Mouse (Mus musculus): ENCODE measurements around the gene Tmprss11d. TPM values are rescaled to one million over a fixed set of nuclear protein-coding genes. Genes with fewer than 3 reads are reported as not detected.

Tmprss11d gene
- not detected in 2 replicates for polyA plus RNA-seq (2011; ENCODE audit: insufficient read depth, insufficient read length, low replicate concordance, missing spikeins)

DNA sequence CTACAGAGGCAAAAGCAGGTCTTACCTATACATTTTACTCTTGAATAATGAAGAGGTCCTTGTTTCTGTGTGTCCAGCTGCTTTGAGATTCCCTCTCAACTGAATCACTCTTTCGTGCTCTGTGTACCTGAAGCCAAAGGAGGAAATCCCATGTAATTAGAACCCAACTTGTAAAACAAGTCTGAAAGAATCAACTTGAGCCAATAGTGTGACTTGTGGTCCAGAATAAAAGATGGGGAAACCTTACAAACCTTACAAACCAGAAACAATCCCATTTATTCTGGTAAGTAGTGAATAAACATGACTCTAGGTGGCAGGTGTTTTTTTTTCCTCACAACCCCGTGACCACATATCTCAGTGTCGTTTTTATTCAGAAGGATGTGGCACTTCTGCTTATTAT is at the start of gene Tmprss11d:
TSS of gene Tmprss11d (minus strand) at position 101 of the 400 bp plus-strand sequence.
- H3K4me1 ChIP-seq (ENCODE audit: control insufficient read depth, insufficient read depth, low read length), result no peaks in the 10 kb centered on the region
- no peak within 1 kb of the TSS for H3K4me3 ChIP-seq (replicated peaks; ENCODE audit: control insufficient read depth, low read depth, low read length)
- WGBS, result 65% methylated on average over 3 of the region's 3 CpGs
- TF ChIP-seq CTCF (IDR thresholded peaks at IDR 0.05; ENCODE audit: control insufficient read depth, insufficient read depth, low read length), result no peak
- TF ChIP-seq POLR2A (IDR thresholded peaks at IDR 0.05; ENCODE audit: borderline replicate concordance, control insufficient read depth, low read depth, low read length), result no peak
- H3K27ac ChIP-seq (ENCODE audit: control insufficient read depth, insufficient read depth, low read depth, low read length, poor library complexity), result no peak within 1 kb of the TSS

DNA sequence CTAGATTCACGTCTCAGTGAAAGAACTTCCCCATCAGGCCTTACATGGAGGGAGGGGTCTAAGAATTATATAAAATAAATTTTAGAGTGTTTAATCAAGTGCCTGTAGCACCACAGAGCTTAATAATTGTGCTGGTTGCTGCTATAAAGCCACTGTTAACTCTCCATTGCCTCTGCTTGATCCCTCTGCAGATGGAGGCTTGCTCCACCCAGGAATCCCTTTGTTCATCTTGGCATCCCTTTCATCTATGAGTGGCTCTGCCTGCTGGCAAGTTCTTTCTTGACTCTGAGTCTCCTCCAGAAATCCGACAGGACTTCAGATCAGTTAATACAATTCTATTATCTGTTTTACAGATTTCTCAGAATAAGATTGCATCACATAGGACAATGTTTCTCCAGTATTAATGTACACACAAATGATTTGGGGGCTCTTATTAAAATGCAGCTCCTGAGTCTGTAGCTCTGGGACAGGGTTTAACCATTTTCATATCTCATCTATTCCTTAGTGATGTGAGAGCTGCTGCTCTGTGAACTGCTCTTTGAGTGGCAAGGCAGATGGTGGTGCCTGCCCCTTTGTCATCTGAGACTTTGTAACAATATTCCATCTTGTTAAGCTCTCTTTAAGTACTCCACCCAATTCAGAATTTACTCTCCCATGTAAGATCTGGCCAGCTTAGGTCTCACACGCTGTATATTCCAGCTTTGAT is 48.3 kb upstream of the Tmprss11d start:
- 53% methylated on average over 3 of the region's 3 CpGs for WGBS
- Histone ChIP-seq H3K4me1 (ENCODE audit: control insufficient read depth, insufficient read depth, low read length) (no peaks in the 10 kb centered on the region), H3K4me3 (replicated peaks; ENCODE audit: control insufficient read depth, low read depth, low read length) (no peak overlapping the region), H3K27ac (ENCODE audit: control insufficient read depth, insufficient read depth, low read depth, low read length, poor library complexity) (no peak overlapping the region)
- no peak for TF ChIP-seq CTCF (IDR thresholded peaks at IDR 0.05; ENCODE audit: control insufficient read depth, insufficient read depth, low read length)
- TF ChIP-seq POLR2A (IDR thresholded peaks at IDR 0.05; ENCODE audit: borderline replicate concordance, control insufficient read depth, low read depth, low read length), result no peak

DNA sequence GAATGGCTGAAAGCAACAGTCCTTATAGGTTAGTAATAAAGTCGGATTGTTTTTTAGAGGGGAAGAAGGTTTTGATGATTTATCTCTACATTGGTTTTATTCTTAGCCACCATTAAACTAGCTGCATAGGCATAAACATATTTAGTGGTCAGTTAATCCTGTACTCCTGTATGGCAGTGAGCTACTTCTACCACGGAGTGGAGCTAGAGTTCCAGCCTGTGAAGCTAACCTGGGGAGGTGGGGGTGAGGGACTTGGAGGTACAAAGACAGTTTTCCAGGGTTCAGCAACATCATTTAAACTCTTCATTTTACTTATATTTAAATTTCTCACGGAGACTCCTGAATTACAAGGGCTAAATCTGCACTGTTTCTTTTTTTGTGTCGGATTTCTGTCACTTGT is 46.3 kb upstream of the Tmprss11d start:
- Histone ChIP-seq H3K4me3 (replicated peaks; ENCODE audit: control insufficient read depth, low read depth, low read length) (no peak overlapping the region), H3K27ac (ENCODE audit: control insufficient read depth, insufficient read depth, low read depth, low read length, poor library complexity) (no peak overlapping the region), H3K4me1 (ENCODE audit: control insufficient read depth, insufficient read depth, low read length) (no peaks in the 10 kb centered on the region)
- TF ChIP-seq POLR2A (IDR thresholded peaks at IDR 0.05; ENCODE audit: borderline replicate concordance, control insufficient read depth, low read depth, low read length) (no peak), CTCF (IDR thresholded peaks at IDR 0.05; ENCODE audit: control insufficient read depth, insufficient read depth, low read length) (no peak)
- 25% methylated on average over 4 of the region's 4 CpGs for whole genome bisulfite sequencing

DNA sequence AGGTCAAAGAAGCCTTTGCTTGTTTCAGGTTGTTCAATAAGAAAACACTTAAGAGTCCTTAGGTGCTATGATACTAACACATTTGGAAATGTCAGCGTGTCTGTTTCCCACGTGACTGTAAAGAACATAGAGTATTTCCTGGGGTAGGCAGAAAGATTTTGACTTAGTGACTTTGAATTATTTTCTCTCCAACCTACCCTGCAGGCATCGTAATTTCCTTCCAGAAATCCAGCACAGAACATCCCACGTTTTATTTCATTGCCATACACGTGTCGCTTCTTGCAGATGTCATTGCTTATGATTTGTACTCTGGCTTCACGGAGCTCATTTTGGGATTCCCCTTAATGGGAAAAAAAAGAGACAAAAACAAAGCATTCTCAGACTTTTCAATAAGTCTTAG is 41.1 kb upstream of the Tmprss11d start:
- H3K4me1 ChIP-seq (ENCODE audit: control insufficient read depth, insufficient read depth, low read length), result no peaks in the 10 kb centered on the region
- no peak overlapping the region for H3K27ac ChIP-seq (ENCODE audit: control insufficient read depth, insufficient read depth, low read depth, low read length, poor library complexity)

DNA sequence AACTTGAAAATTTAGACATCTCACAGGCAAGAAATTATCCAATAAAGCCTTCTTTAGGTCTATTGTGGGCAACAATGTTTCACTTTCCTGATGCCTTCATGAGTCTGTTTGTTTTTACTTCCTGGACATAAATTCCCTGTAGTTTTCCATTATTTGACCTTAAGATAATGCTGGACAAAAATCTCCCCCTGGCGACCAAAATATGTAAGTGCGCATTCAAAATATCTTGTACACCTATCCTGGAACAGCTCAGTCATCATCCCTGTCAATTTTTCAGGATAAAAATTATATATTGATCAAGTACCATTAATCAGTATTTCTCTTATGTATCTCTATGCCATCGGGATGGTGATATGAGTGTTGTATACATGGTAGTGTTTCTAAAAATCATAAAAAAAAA is 37.6 kb upstream of the Tmprss11d start:
- Histone ChIP-seq H3K27ac (ENCODE audit: control insufficient read depth, insufficient read depth, low read depth, low read length, poor library complexity) (no peak overlapping the region), H3K4me3 (replicated peaks; ENCODE audit: control insufficient read depth, low read depth, low read length) (no peak overlapping the region), H3K4me1 (ENCODE audit: control insufficient read depth, insufficient read depth, low read length) (no peaks in the 10 kb centered on the region)
- 28% methylated on average over 3 of the region's 3 CpGs for WGBS
- TF ChIP-seq CTCF (IDR thresholded peaks at IDR 0.05; ENCODE audit: control insufficient read depth, insufficient read depth, low read length), result no peak
- no peak for TF ChIP-seq POLR2A (IDR thresholded peaks at IDR 0.05; ENCODE audit: borderline replicate concordance, control insufficient read depth, low read depth, low read length)

More for the DNA sequence above, 41.1 kb upstream of the Tmprss11d start:
- TF ChIP-seq CTCF (IDR thresholded peaks at IDR 0.05; ENCODE audit: control insufficient read depth, insufficient read depth, low read length) (no peak), POLR2A (IDR thresholded peaks at IDR 0.05; ENCODE audit: borderline replicate concordance, control insufficient read depth, low read depth, low read length) (no peak)
- WGBS, result 75% methylated on average over 7 of the region's 7 CpGs
- H3K4me3 ChIP-seq (replicated peaks; ENCODE audit: control insufficient read depth, low read depth, low read length), result no peak overlapping the region

DNA sequence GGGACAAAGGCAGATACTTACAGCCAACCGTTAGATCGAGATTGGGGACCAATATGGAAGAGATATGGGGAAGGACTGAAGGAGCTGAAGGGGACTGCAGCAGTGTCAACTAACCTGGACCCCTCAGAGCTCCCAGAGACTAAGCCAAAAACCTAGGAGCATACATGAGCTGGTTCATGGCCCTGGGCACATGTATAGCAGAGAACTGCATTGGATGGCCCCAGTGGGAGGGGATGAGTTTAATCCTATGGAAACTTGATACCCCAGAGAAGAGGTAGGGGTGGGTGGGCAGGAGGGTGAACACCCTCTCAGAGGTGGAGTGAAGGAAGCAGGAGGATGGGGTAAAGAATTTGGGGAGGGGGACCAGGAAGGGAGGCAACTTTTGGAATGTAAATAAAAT is 34.7 kb upstream of the Tmprss11d start:
- no peaks in the 10 kb centered on the region for H3K4me1 ChIP-seq (ENCODE audit: control insufficient read depth, insufficient read depth, low read length)
- no peak overlapping the region for H3K27ac ChIP-seq (ENCODE audit: control insufficient read depth, insufficient read depth, low read depth, low read length, poor library complexity)
- WGBS, result 73% methylated on average over 2 of the region's 2 CpGs
- no peak for TF ChIP-seq CTCF (IDR thresholded peaks at IDR 0.05; ENCODE audit: control insufficient read depth, insufficient read depth, low read length)
- no peak for TF ChIP-seq POLR2A (IDR thresholded peaks at IDR 0.05; ENCODE audit: borderline replicate concordance, control insufficient read depth, low read depth, low read length)
- no peak overlapping the region for H3K4me3 ChIP-seq (replicated peaks; ENCODE audit: control insufficient read depth, low read depth, low read length)

DNA sequence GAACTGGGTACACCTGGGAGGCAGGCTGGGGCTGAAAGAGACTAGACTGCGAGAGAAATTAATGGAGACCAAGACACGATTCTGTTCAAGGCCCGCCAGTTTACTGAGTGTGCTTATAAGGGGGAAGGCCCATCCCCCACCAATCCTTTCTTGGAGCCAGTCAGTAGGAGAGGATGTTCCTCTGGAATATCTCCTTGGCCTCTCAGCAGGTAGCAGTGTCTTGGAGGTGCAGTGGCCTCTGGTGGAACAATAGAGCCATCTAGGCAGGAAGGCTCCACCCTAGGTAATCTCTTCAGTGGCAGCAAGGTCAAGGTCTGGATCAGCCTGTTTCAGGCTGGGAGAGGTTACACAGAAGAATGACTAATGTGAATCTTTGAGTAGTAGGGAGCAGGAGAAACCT is 34.0 kb upstream of the Tmprss11d start:
- Histone ChIP-seq H3K27ac (ENCODE audit: control insufficient read depth, insufficient read depth, low read depth, low read length, poor library complexity) (no peak overlapping the region), H3K4me3 (replicated peaks; ENCODE audit: control insufficient read depth, low read depth, low read length) (no peak overlapping the region), H3K4me1 (ENCODE audit: control insufficient read depth, insufficient read depth, low read length) (no peaks in the 10 kb centered on the region)
- WGBS, result 82% methylated on average over 3 of the region's 3 CpGs
- TF ChIP-seq CTCF (IDR thresholded peaks at IDR 0.05; ENCODE audit: control insufficient read depth, insufficient read depth, low read length) (no peak), POLR2A (IDR thresholded peaks at IDR 0.05; ENCODE audit: borderline replicate concordance, control insufficient read depth, low read depth, low read length) (no peak)

DNA sequence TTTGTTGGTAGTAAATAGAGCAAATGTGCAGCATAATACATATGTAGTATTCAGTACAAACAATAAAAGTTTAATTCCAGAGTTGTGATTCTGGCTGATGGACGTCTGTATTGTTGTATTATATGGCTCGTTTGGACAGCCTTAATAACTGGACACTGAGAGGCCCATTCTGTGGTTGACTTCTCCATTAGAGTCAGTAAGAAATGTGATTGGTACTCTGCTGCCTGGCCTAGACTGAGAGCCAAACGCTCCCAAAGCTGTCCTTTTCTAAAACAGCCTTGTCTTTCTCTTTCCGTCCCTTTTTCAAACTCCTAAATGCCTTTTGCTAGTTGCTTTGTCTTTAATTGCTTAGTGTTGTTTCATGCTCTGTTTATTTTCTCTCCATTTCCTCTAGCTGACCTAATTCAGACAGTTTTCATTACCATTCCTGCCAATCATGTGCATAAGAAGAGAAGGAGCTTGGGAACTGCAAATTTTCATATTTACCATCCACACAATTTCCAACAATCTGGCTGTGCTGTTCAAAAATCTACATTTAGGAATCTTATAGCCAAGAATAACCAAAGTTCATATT is 13.7 kb downstream of the Tmprss11d start:
- Histone ChIP-seq H3K4me3 (replicated peaks; ENCODE audit: control insufficient read depth, low read depth, low read length) (no peak overlapping the region), H3K27ac (ENCODE audit: control insufficient read depth, insufficient read depth, low read depth, low read length, poor library complexity) (no peak overlapping the region), H3K4me1 (ENCODE audit: control insufficient read depth, insufficient read depth, low read length) (no peaks in the 10 kb centered on the region)
- no peak for TF ChIP-seq POLR2A (IDR thresholded peaks at IDR 0.05; ENCODE audit: borderline replicate concordance, control insufficient read depth, low read depth, low read length)
- no peak for TF ChIP-seq CTCF (IDR thresholded peaks at IDR 0.05; ENCODE audit: control insufficient read depth, insufficient read depth, low read length)
- WGBS, result 62% methylated on average over 4 of the region's 4 CpGs
